Mouse (Mus musculus): ENCODE data around the gene Nes.

The Nes gene

GRCm38 (mm10) chr3:87970939-87971488, at the start of gene Nes:
TSS of gene Nes (plus strand) at chr3:87971078.
- DNase-seq (ENCODE audit: low spot score in 2 of 2), result no peak

- DNase-seq (ENCODE audit: low spot score in 2 of 2), result no peak
Observed at GRCm38 (mm10) chr3:87924996-87925395, 45.9 kb upstream of the Nes start.

GRCm38 (mm10) chr3:87927452-87927851, 43.4 kb upstream of the Nes start:
- DNase-seq (ENCODE audit: low spot score in 2 of 2), result no peak

- DNase-seq (ENCODE audit: low spot score in 2 of 2), result no peak
Observed at GRCm38 (mm10) chr3:87929341-87930077, 41.4 kb upstream of the Nes start.

- peak; percentile 91 to 95 for DNase-seq (ENCODE audit: low spot score in 2 of 2)
Observed at GRCm38 (mm10) chr3:87930078-87930795, 40.6 kb upstream of the Nes start, which contains the start of the genes Isg20l2 and Rrnad1. TSS of gene Isg20l2 (plus strand) at chr3:87930314. TSS of gene Rrnad1 (minus strand) at chr3:87930717.

- DNase-seq (ENCODE audit: low spot score in 2 of 2), result no peak
Observed at GRCm38 (mm10) chr3:87934026-87934425, 36.9 kb upstream of the Nes start.

- no peak for DNase-seq (ENCODE audit: low spot score in 2 of 2)
Observed at GRCm38 (mm10) chr3:87934501-87934900, 36.4 kb upstream of the Nes start.

- DNase-seq (ENCODE audit: low spot score in 2 of 2), result no peak
Observed at GRCm38 (mm10) chr3:87935201-87935600, 35.7 kb upstream of the Nes start.

- DNase-seq (ENCODE audit: low spot score in 2 of 2), result peak; percentile 72 to 90
Observed at GRCm38 (mm10) chr3:87935776-87936175, 35.1 kb upstream of the Nes start.

GRCm38 (mm10) chr3:87940611-87941010, 30.3 kb upstream of the Nes start:
- no peak for DNase-seq (ENCODE audit: low spot score in 2 of 2)

GRCm38 (mm10) chr3:87942471-87942870, 28.4 kb upstream of the Nes start:
- no peak for DNase-seq (ENCODE audit: low spot score in 2 of 2)

- DNase-seq (ENCODE audit: low spot score in 2 of 2), result no peak
Observed at GRCm38 (mm10) chr3:87943586-87943985, 27.3 kb upstream of the Nes start.

- no peak for DNase-seq (ENCODE audit: low spot score in 2 of 2)
Observed at GRCm38 (mm10) chr3:87944838-87945600, 25.9 kb upstream of the Nes start.

- DNase-seq (ENCODE audit: low spot score in 2 of 2), result no peak
Observed at GRCm38 (mm10) chr3:87945781-87946540, 24.9 kb upstream of the Nes start.

GRCm38 (mm10) chr3:87946541-87946860, 24.4 kb upstream of the Nes start:
- DNase-seq (ENCODE audit: low spot score in 2 of 2), result no peak

- DNase-seq (ENCODE audit: low spot score in 2 of 2), result no peak
Observed at GRCm38 (mm10) chr3:87947056-87947810, 23.6 kb upstream of the Nes start.

GRCm38 (mm10) chr3:87947811-87948199, 23.1 kb upstream of the Nes start:
- DNase-seq (ENCODE audit: low spot score in 2 of 2), result no peak

GRCm38 (mm10) chr3:87948378-87949265, 22.3 kb upstream of the Nes start, which contains the start of gene Crabp2:
TSS of gene Crabp2 (plus strand) at chr3:87948666.
- no peak for DNase-seq (ENCODE audit: low spot score in 2 of 2)

- no peak for DNase-seq (ENCODE audit: low spot score in 2 of 2)
Observed at GRCm38 (mm10) chr3:87949266-87949954, 21.5 kb upstream of the Nes start.
